Mouse (Mus musculus) gastrocnemius, postnatal 36 days (tissue): Measurements from ENCODE around the gene Samd3. TPM values are rescaled to one million over a fixed set of nuclear protein-coding genes. Genes with fewer than 3 reads are reported as not detected.

Experiments used
- DNase-seq, 2 experiments: peaks; one replicate each; pipeline ENCODE4 v3.0.0; 2022
- intact Hi-C: fragments of 180-260 bp; cut with DNase I; formaldehyde crosslinking; loops from one replicate; pipeline ENCODE4 v1.15.1; 2025
- total RNA-seq, 2 experiments: library from RNA; stranded (reverse); gene quantifications; 2 replicates each; pipeline ENCODE4 v1.2.3; 2021

Samd3 gene
- total RNA-seq, 2 experiments from 2014 or later = not detected

DNA sequence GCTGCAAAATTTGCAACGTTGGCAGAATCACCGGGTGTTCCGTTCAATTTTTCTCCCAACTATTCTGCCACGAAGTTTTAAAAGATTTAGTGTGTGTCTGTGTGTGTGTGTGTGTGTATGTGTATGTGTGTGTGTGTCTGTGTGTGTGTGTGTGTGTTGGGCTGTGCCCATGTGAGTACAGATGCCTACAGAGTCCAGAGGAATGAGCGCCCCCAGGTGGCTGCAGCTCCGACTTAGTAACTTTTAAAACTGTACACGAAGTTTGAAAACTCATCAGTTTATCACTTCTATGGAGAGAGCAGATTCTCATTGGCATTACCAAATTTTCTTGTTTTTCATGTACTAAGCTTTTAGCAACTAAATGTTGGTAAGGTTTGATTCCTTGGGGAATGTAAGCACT, 68.1 kb downstream of the Samd3 start:
- intact Hi-C loops = no loop called here

DNA sequence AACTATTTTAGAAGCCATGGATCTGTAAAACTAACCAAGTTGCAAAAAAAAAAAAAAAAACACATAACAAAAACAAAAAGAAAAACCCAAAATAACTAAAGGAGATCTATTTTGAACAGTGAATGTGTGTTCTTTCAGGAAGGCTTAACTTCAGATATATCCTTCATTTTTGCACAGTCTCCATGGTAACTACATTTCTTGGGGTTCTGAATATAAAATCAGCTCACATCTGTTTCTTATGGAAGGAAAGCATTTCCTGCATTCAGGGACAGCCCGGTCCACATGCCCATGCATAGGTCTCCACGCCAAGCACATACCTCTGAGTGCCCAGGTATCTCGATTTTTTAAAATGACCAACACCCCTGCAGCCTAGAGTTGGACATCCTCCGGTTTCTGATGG, 72.8 kb downstream of the Samd3 start:
- DNase-seq = no peak
- intact Hi-C loops = no loop called here

More for the DNA sequence above, 68.1 kb downstream of the Samd3 start:
- no peak for DNase-seq

DNA sequence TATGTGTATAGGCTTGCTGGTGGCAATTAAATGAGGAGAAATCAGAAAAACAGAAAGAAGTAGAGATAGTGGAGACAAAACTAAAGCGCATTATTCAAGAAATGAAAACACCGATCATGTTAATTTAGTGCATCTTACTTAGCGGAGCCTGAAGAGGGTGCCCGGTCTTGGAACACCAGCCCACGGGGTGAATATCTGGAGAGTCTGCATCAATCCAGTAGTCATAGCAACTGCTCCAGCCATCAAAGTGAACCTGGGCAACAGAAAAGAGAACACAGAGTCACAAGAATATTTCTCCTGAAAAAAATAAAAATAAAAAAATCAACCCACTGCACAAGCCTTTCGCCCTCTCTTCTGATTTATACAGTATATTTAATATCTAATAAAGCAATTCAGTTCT, 74.0 kb downstream of the Samd3 start:
- intact Hi-C loops = no loop called here
- no peak for DNase-seq

DNA sequence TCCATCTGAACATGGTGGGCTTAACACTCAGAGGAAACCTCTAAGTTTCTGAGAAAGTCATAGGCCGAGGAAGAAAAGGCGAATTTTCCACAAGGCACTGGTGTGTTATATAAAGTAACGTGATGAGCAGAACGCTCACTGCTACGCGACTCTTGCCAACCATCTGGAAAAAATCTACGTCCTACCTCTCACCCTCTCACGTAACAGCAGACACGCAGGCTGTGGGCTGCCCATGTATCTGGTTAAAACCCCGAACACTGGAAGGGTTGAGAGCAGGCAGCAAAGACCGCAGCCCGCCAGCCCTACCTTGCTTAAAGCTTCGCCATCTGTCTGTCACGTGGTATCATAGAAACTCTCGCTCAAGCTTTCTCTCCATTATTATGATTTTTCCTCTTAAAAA, 84.8 kb downstream of the Samd3 start:
- intact Hi-C loops = no loop called here
- DNase-seq = no peak

DNA sequence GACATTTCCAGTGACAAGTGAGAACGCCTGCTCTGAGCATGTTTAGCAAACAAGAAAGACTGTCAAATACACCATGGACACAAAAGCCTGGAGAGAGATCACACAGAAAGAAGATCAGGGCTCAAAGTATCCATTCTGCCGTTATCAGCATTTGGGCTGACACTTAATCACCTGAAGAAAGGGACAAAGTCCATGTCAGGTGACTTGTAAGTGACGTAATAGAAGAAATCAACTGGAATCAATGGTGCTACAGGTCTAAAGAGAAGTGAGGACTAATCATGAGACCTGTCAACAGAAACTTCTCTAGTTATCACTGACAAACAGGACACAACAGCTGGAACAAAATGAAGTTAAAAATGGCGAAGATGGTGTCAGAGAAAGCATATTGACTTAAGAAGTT, 91.2 kb downstream of the Samd3 start:
- DNase-seq = no peak
- intact Hi-C loops = no loop called here

Other genes with a start within 250 kb of the Samd3 start
- gene Gm9767, start 151.5 kb upstream of the Samd3 start, total RNA-seq = not detected
- gene Tmem200a, start 150.7 kb upstream of the Samd3 start, total RNA-seq = under 1 TPM; 0.07 to 0.13 TPM
- 1 to 10 TPM; 5.7 to 6.0 TPM for gene L3mbtl3, start 146.3 kb downstream of the Samd3 start, total RNA-seq